Mouse (Mus musculus): ENCODE measurements around the gene Fgfr1op.
A peak's percentile ranks its signal among the peaks of the same experiment; 100 is the strongest.

Fgfr1op gene

GRCm38 (mm10) chr17:8170331-8170730 is 5.0 kb downstream of the Fgfr1op start:
- no peak for DNase-seq

GRCm38 (mm10) chr17:8171081-8171480 is 5.8 kb downstream of the Fgfr1op start:
- DNase-seq, result no peak

- DNase-seq, result peak in 1 of 2 experiments; percentile 17
These were observed 11.8 kb downstream of the Fgfr1op start for GRCm38 (mm10) chr17:8177090-8177489.

GRCm38 (mm10) chr17:8183815-8184214 is 18.5 kb downstream of the Fgfr1op start:
- DNase-seq, result no peak

- DNase-seq, result no peak
These were observed 18.9 kb downstream of the Fgfr1op start for GRCm38 (mm10) chr17:8184217-8184616.

GRCm38 (mm10) chr17:8193678-8194077 is 28.4 kb downstream of the Fgfr1op start:
- no peak for DNase-seq

- DNase-seq, result no peak
These were observed 30.5 kb downstream of the Fgfr1op start for GRCm38 (mm10) chr17:8195685-8196376.

GRCm38 (mm10) chr17:8197652-8198051 is 32.4 kb downstream of the Fgfr1op start:
- peak in 1 of 2 experiments; percentile 15 for DNase-seq

GRCm38 (mm10) chr17:8199067-8199935 is 34.0 kb downstream of the Fgfr1op start:
- no peak for DNase-seq

- no peak for DNase-seq
These were observed 34.6 kb downstream of the Fgfr1op start for GRCm38 (mm10) chr17:8199936-8200330.

GRCm38 (mm10) chr17:8203487-8203886 is 38.2 kb downstream of the Fgfr1op start:
- no peak for DNase-seq

GRCm38 (mm10) chr17:8205221-8205631 is 39.9 kb downstream of the Fgfr1op start:
- peak; percentile 26 to 33 for DNase-seq

GRCm38 (mm10) chr17:8206691-8207090 is 41.4 kb downstream of the Fgfr1op start:
- DNase-seq, result no peak

- no peak for DNase-seq
These were observed 44.4 kb downstream of the Fgfr1op start for GRCm38 (mm10) chr17:8209696-8210095.

- no peak for DNase-seq
These were observed 44.9 kb downstream of the Fgfr1op start for GRCm38 (mm10) chr17:8210170-8210569.

GRCm38 (mm10) chr17:8210675-8211074 is 45.4 kb downstream of the Fgfr1op start:
- no peak for DNase-seq

GRCm38 (mm10) chr17:8211399-8211798 is 46.1 kb downstream of the Fgfr1op start:
- no peak for DNase-seq

GRCm38 (mm10) chr17:8214369-8214768 is 49.1 kb downstream of the Fgfr1op start:
- no peak for DNase-seq

GRCm38 (mm10) chr17:8215016-8215745 is 49.9 kb downstream of the Fgfr1op start:
- peak; percentile 20 to 22 for DNase-seq

- peak; percentile 34 to 40 for DNase-seq
These were observed 57.9 kb downstream of the Fgfr1op start for GRCm38 (mm10) chr17:8223225-8223624.

GRCm38 (mm10) chr17:8224072-8224471 is 58.8 kb downstream of the Fgfr1op start:
- no peak for DNase-seq

GRCm38 (mm10) chr17:8225166-8225565 is 59.9 kb downstream of the Fgfr1op start:
- no peak for DNase-seq

GRCm38 (mm10) chr17:8225746-8226145 is 60.4 kb downstream of the Fgfr1op start:
- DNase-seq, result no peak
